Mouse (Mus musculus): ENCODE data around the gene Olfr459. TPM values are rescaled to one million over a fixed set of nuclear protein-coding genes. Genes with fewer than 3 reads are reported as not detected.

The Olfr459 gene
- polyA plus RNA-seq, 1 experiment: not detected

DNA sequence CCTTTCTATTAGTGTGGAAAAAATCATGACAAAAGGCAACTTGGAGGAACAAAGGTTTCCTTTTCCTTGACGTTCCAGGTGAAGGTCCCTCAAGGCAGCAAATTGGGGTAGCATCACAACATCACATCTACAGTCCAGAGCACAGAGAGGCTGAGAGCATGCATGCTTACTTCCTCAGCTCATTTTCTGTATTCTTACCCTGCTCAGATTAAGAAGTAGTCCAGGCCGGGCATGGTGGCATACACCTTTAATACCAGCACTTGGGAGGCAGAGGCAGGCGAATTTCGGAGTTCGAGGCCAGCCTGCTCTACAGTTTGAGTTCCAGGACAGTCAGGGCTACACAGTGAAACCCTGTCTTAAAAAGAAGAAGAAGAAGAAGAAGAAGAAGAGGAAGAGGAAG lies 10.7 kb downstream of the Olfr459 start:
- H3K4me3 ChIP-seq: no peak overlapping the region
- no peak for TF ChIP-seq E2F4 (IDR thresholded peaks at IDR 0.05; ENCODE audit: insufficient read depth)
- no peak for TF ChIP-seq USF1 (IDR thresholded peaks at IDR 0.05; ENCODE audit: low read depth)
- TF ChIP-seq MYOG (IDR thresholded peaks at IDR 0.05; ENCODE audit: control insufficient read depth in 1 of 3, insufficient read depth in 1 of 3, insufficient read length in 2 of 3, low read depth in 2 of 3): no peak
- no peak for TF ChIP-seq CEBPB (IDR thresholded peaks at IDR 0.05; ENCODE audit: insufficient read depth, poor library complexity, severe bottlenecking)
- no peak for TF ChIP-seq POLR2AphosphoS2 (IDR thresholded peaks at IDR 0.05; ENCODE audit: insufficient read length, low read depth)
- no peak for TF ChIP-seq REST (IDR thresholded peaks at IDR 0.05; ENCODE audit: insufficient read depth, insufficient read length)
- no peak for TF ChIP-seq TCF12 (IDR thresholded peaks at IDR 0.05; ENCODE audit: insufficient read depth, poor library complexity, severe bottlenecking)
- TF ChIP-seq MYOD1 (IDR thresholded peaks at IDR 0.05; ENCODE audit: control insufficient read depth in 1 of 3, insufficient read length in 2 of 3, low read depth in 2 of 3): no peak
- TF ChIP-seq POLR2A (IDR thresholded peaks at IDR 0.05; ENCODE audit: insufficient read length, low read depth): no peak
- TF ChIP-seq SRF (IDR thresholded peaks at IDR 0.05; ENCODE audit: control insufficient read depth, insufficient read length, low read depth): no peak
- TF ChIP-seq TCF3 (IDR thresholded peaks at IDR 0.05; ENCODE audit: insufficient read length, low read depth): no peak
- no peak for TF ChIP-seq MAX (IDR thresholded peaks at IDR 0.05; ENCODE audit: low read depth)
- H3K79me2 ChIP-seq (ENCODE audit: control insufficient read depth, insufficient read depth): no peaks in the 10 kb centered on the region
- H3ac ChIP-seq (ENCODE audit: control insufficient read depth, insufficient read length): no peak overlapping the region
- no peaks in the 10 kb centered on the region for H3K27me3 ChIP-seq (ENCODE audit: control insufficient read depth, insufficient read depth, insufficient read length)
- H3K4me2 ChIP-seq (ENCODE audit: low read depth): no peak overlapping the region
- no peaks in the 10 kb centered on the region for H3K36me3 ChIP-seq (ENCODE audit: control insufficient read depth, insufficient read depth)

DNA sequence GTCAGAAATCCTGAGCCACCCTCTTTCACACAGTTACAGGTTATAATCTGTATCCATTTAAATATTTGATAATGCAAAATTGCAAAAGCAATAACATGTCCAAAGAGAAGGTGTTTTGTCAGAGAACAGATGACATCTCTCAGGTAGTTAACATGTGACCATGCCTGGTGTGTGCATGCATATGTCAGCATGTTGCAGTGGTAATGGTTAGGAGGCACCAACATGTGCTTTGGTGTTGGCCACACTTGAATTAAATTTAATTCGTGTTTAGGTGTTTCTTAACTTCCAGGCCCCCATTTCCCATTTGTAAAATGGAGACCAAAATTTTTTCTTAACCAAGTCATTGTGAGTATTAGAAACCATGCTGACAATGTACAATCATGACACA lies 12.6 kb downstream of the Olfr459 start:
- no peak for TF ChIP-seq USF1 (IDR thresholded peaks at IDR 0.05; ENCODE audit: low read depth)
- TF ChIP-seq POLR2AphosphoS2 (IDR thresholded peaks at IDR 0.05; ENCODE audit: insufficient read length, low read depth): no peak
- no peak for TF ChIP-seq MYOG (IDR thresholded peaks at IDR 0.05; ENCODE audit: control insufficient read depth in 1 of 3, insufficient read depth in 1 of 3, insufficient read length in 2 of 3, low read depth in 2 of 3)
- no peak for TF ChIP-seq SRF (IDR thresholded peaks at IDR 0.05; ENCODE audit: control insufficient read depth, insufficient read length, low read depth)
- TF ChIP-seq MAX (IDR thresholded peaks at IDR 0.05; ENCODE audit: low read depth): no peak
- TF ChIP-seq E2F4 (IDR thresholded peaks at IDR 0.05; ENCODE audit: insufficient read depth): no peak
- no peak for TF ChIP-seq TCF12 (IDR thresholded peaks at IDR 0.05; ENCODE audit: insufficient read depth, poor library complexity, severe bottlenecking)
- Histone ChIP-seq H3K36me3 (ENCODE audit: control insufficient read depth, insufficient read depth) (no peaks in the 10 kb centered on the region), H3ac (ENCODE audit: control insufficient read depth, insufficient read length) (no peak overlapping the region), H3K4me2 (ENCODE audit: low read depth) (no peak overlapping the region), H3K79me2 (ENCODE audit: control insufficient read depth, insufficient read depth) (no peaks in the 10 kb centered on the region), H3K27me3 (ENCODE audit: control insufficient read depth, insufficient read depth, insufficient read length) (no peaks in the 10 kb centered on the region), H3K4me3 (no peak overlapping the region)

DNA sequence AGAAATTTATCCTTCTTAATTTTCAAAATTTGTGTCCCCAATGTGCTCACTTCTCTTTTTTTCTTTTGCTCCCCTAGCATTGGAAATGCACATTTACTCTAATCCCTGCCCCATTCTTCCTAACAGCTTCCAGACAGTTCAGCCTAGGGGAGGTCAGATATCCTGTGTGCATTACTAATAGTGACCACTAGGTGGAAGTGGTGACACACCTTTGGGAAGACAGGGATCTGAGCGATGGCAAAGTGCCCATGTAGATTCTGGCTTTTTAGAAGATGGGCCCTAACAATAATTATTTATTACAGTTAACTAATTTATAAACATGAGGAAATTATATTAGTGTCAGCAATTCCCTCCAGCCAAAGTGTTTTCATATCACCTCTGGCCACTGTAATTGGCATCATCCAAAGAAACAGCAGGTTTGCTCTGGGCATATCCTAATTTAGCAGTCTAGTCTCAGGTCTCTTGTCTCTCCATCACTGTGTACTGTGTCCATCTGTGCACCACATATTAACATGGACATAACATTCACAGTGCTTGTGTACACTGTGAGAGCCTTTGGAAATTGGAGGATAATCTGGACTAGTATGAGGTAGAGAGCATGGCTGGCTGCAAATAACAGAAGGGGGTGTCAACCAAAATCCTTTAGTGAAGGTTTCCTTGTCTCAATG lies 13.1 kb downstream of the Olfr459 start:
- TF ChIP-seq TCF12 (IDR thresholded peaks at IDR 0.05; ENCODE audit: insufficient read depth, poor library complexity, severe bottlenecking) (no peak), SRF (IDR thresholded peaks at IDR 0.05; ENCODE audit: control insufficient read depth, insufficient read length, low read depth) (no peak), POLR2A (IDR thresholded peaks at IDR 0.05; ENCODE audit: insufficient read length, low read depth) (no peak), TCF3 (IDR thresholded peaks at IDR 0.05; ENCODE audit: insufficient read length, low read depth) (no peak), USF1 (IDR thresholded peaks at IDR 0.05; ENCODE audit: low read depth) (no peak), MYOD1 (IDR thresholded peaks at IDR 0.05; ENCODE audit: control insufficient read depth in 1 of 3, insufficient read length in 2 of 3, low read depth in 2 of 3) (no peak), MYOG (IDR thresholded peaks at IDR 0.05; ENCODE audit: control insufficient read depth in 1 of 3, insufficient read depth in 1 of 3, insufficient read length in 2 of 3, low read depth in 2 of 3) (no peak), CEBPB (IDR thresholded peaks at IDR 0.05; ENCODE audit: insufficient read depth, poor library complexity, severe bottlenecking) (no peak), POLR2AphosphoS2 (IDR thresholded peaks at IDR 0.05; ENCODE audit: insufficient read length, low read depth) (no peak), REST (IDR thresholded peaks at IDR 0.05; ENCODE audit: insufficient read depth, insufficient read length) (no peak), MAX (IDR thresholded peaks at IDR 0.05; ENCODE audit: low read depth) (no peak), E2F4 (IDR thresholded peaks at IDR 0.05; ENCODE audit: insufficient read depth) (no peak)
- H3K36me3 ChIP-seq (ENCODE audit: control insufficient read depth, insufficient read depth): no peaks in the 10 kb centered on the region
- H3ac ChIP-seq (ENCODE audit: control insufficient read depth, insufficient read length): no peak overlapping the region
- H3K79me2 ChIP-seq (ENCODE audit: control insufficient read depth, insufficient read depth): no peaks in the 10 kb centered on the region
- no peaks in the 10 kb centered on the region for H3K27me3 ChIP-seq (ENCODE audit: control insufficient read depth, insufficient read depth, insufficient read length)
- no peak overlapping the region for H3K4me2 ChIP-seq (ENCODE audit: low read depth)
- H3K4me3 ChIP-seq: no peak overlapping the region

DNA sequence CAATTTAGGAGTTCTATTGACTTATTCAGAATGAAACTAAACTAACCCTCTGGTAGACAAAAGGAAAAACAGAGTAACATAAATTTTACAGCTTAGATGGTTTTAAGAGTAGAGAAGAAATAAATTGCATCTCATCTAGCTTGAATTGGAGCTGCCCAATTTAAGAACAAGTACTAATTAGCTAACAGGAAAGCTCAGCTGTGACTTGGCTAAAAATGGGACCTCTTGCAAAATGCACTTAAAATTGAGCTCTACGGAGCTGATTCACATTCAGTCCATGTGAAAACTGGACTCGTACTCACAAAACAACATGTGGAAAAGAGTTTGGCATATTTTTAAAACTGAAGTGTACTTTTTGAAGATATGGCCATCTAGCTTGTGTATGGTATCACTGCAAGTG lies 15.4 kb downstream of the Olfr459 start:
- H3K36me3 ChIP-seq (ENCODE audit: control insufficient read depth, insufficient read depth): no peaks in the 10 kb centered on the region
- no peak overlapping the region for H3ac ChIP-seq (ENCODE audit: control insufficient read depth, insufficient read length)
- no peak overlapping the region for H3K4me3 ChIP-seq
- H3K27me3 ChIP-seq (ENCODE audit: control insufficient read depth, insufficient read depth, insufficient read length): no peaks in the 10 kb centered on the region
- no peak for TF ChIP-seq MAX (IDR thresholded peaks at IDR 0.05; ENCODE audit: low read depth)
- TF ChIP-seq POLR2AphosphoS2 (IDR thresholded peaks at IDR 0.05; ENCODE audit: insufficient read length, low read depth): no peak
- TF ChIP-seq POLR2A (IDR thresholded peaks at IDR 0.05; ENCODE audit: insufficient read length, low read depth): no peak
- TF ChIP-seq E2F4 (IDR thresholded peaks at IDR 0.05; ENCODE audit: insufficient read depth): no peak
- TF ChIP-seq USF1 (IDR thresholded peaks at IDR 0.05; ENCODE audit: low read depth): no peak
- no peak for TF ChIP-seq MYOD1 (IDR thresholded peaks at IDR 0.05; ENCODE audit: control insufficient read depth in 1 of 3, insufficient read length in 2 of 3, low read depth in 2 of 3)
- no peak for TF ChIP-seq CEBPB (IDR thresholded peaks at IDR 0.05; ENCODE audit: insufficient read depth, poor library complexity, severe bottlenecking)
- TF ChIP-seq TCF3 (IDR thresholded peaks at IDR 0.05; ENCODE audit: insufficient read length, low read depth): no peak
- TF ChIP-seq MYOG (IDR thresholded peaks at IDR 0.05; ENCODE audit: control insufficient read depth in 1 of 3, insufficient read depth in 1 of 3, insufficient read length in 2 of 3, low read depth in 2 of 3): no peak
- TF ChIP-seq SRF (IDR thresholded peaks at IDR 0.05; ENCODE audit: control insufficient read depth, insufficient read length, low read depth): no peak
- no peak for TF ChIP-seq TCF12 (IDR thresholded peaks at IDR 0.05; ENCODE audit: insufficient read depth, poor library complexity, severe bottlenecking)
- no peak for TF ChIP-seq REST (IDR thresholded peaks at IDR 0.05; ENCODE audit: insufficient read depth, insufficient read length)
- H3K4me2 ChIP-seq (ENCODE audit: low read depth): no peak overlapping the region
- no peaks in the 10 kb centered on the region for H3K79me2 ChIP-seq (ENCODE audit: control insufficient read depth, insufficient read depth)
